Mouse (Mus musculus) liver, embryonic 18 days (tissue): Measurements from ENCODE around the gene Ankle1. TPM values are rescaled to one million over a fixed set of nuclear protein-coding genes. Genes with fewer than 3 reads are reported as not detected.

Experiments used
- polyA plus RNA-seq: library from polyadenylated mRNA; depleted of rRNA; stranded (reverse); fragments of >200 nt; gene quantifications from 2 replicates; pipeline ENCODE4 v1.2.3, GENCODE M21; 2012; rRNA removed

The Ankle1 gene
- 20.7 and 26.6 TPM in 2 replicates for polyA plus RNA-seq

GRCm38 (mm10) chr8:71405401-71406098 lies at the start of gene Ankle1:
Ankle1 (plus strand) TSS chr8:71406010.

GRCm38 (mm10) chr8:71366771-71367528 lies 38.9 kb upstream of the Ankle1 start, which contains the start of gene Use1:
Use1 (plus strand) TSS chr8:71366848.

GRCm38 (mm10) chr8:71371236-71371848 lies 34.5 kb upstream of the Ankle1 start, which contains the start of gene Ocel1:
Ocel1 (plus strand) TSS chr8:71371298.

GRCm38 (mm10) chr8:71381421-71381970 lies 24.3 kb upstream of the Ankle1 start, which contains the start of gene Nr2f6:
Nr2f6 (minus strand) TSS chr8:71381960.

GRCm38 (mm10) chr8:71395629-71396028 lies 10.2 kb upstream of the Ankle1 start, which contains the start of gene Ushbp1:
Ushbp1 (minus strand) TSS chr8:71395802.

GRCm38 (mm10) chr8:71396639-71397305 lies 9.0 kb upstream of the Ankle1 start, which contains the start of gene Babam1:
Babam1 (plus strand) TSS chr8:71396861.

Other genes starting within 250 kb of the Ankle1 start
- 5.8 and 6.5 TPM in 2 replicates for gene Myo9b, start 133.3 kb upstream of the Ankle1 start, polyA plus RNA-seq
- gene Haus8, start 133.1 kb upstream of the Ankle1 start, polyA plus RNA-seq, result 11.7 and 13.0 TPM in 2 replicates
- gene Use1, start 39.2 kb upstream of the Ankle1 start, polyA plus RNA-seq, result 58.7 and 64.8 TPM in 2 replicates
- 3.7 and 3.9 TPM in 2 replicates for gene Ocel1, start 34.7 kb upstream of the Ankle1 start, polyA plus RNA-seq
- 41.6 and 43.5 TPM in 2 replicates for gene Nr2f6, start 24.1 kb upstream of the Ankle1 start, polyA plus RNA-seq
- gene Ushbp1, start 10.2 kb upstream of the Ankle1 start, polyA plus RNA-seq, result 7.7 and 10.4 TPM in 2 replicates
- gene Babam1, start 9.1 kb upstream of the Ankle1 start, polyA plus RNA-seq, result 52.9 and 54.8 TPM in 2 replicates
- gene Abhd8, start 57.6 kb downstream of the Ankle1 start, polyA plus RNA-seq, result 5.5 and 5.9 TPM in 2 replicates
- 40.1 and 49.6 TPM in 2 replicates for gene Mrpl34, start 58.9 kb downstream of the Ankle1 start, polyA plus RNA-seq
- gene Dda1, start 63.2 kb downstream of the Ankle1 start, polyA plus RNA-seq, result 20.9 and 21.3 TPM in 2 replicates
- gene Ano8, start 80.0 kb downstream of the Ankle1 start, polyA plus RNA-seq, result 1.9 and 2.2 TPM in 2 replicates
- gene Gtpbp3, start 82.1 kb downstream of the Ankle1 start, polyA plus RNA-seq, result 7.7 and 9.4 TPM in 2 replicates
- gene Plvap, start 105.7 kb downstream of the Ankle1 start, polyA plus RNA-seq, result 22.0 and 24.1 TPM in 2 replicates
- gene Ccdc194, start 119.7 kb downstream of the Ankle1 start, polyA plus RNA-seq, result 0.16 and 0.24 TPM in 2 replicates
- 137 and 184 TPM in 2 replicates for gene Bst2, start 131.4 kb downstream of the Ankle1 start, polyA plus RNA-seq
- gene Mvb12a, start 136.9 kb downstream of the Ankle1 start, polyA plus RNA-seq, result 46.5 and 48.2 TPM in 2 replicates
- 0.49 and 0.64 TPM in 2 replicates for gene Tmem221, start 152.9 kb downstream of the Ankle1 start, polyA plus RNA-seq
- not detected in 2 replicates for gene Nxnl1, start 160.6 kb downstream of the Ankle1 start, polyA plus RNA-seq
- 6.8 and 7.5 TPM in 2 replicates for gene Slc27a1, start 162.9 kb downstream of the Ankle1 start, polyA plus RNA-seq
- gene Pgls, start 186.2 kb downstream of the Ankle1 start, polyA plus RNA-seq, result 63.9 and 74.3 TPM in 2 replicates
- 5.4 and 6.2 TPM in 2 replicates for gene Fam129c, start 191.6 kb downstream of the Ankle1 start, polyA plus RNA-seq
- 49.9 and 57.5 TPM in 2 replicates for gene Colgalt1, start 205.0 kb downstream of the Ankle1 start, polyA plus RNA-seq